Mouse (Mus musculus) splenic B cell, adult 2 months (primary cell): ENCODE measurements around the gene Pnp.
"Not testable (repeated sequence)": the region's sequence is repeated elsewhere in the genome, so short reads cannot be mapped to it uniquely, and the experiment has no call there.

ENCODE experiments used
- DNase-seq: peaks from one replicate; pipeline ENCODE4 v3.0.0-alpha.2; 2011; ENCODE audit warnings: low read depth, low spot score
- H3K27me3 ChIP-seq: 2 replicates; pipeline ENCODE4 v1.6.1; 2012; ENCODE audit warnings: mild to moderate bottlenecking, low read length, moderate library complexity, mixed read lengths; ENCODE audit not compliant: control insufficient read depth, poor library complexity, insufficient read depth, severe bottlenecking
- H3K36me3 ChIP-seq: 2 replicates; pipeline ENCODE4 v1.6.1; 2012; ENCODE audit warnings: mild to moderate bottlenecking, low read length, moderate library complexity, mixed read lengths; ENCODE audit not compliant: control insufficient read depth, poor library complexity, insufficient read depth, severe bottlenecking

Pnp gene

DNA sequence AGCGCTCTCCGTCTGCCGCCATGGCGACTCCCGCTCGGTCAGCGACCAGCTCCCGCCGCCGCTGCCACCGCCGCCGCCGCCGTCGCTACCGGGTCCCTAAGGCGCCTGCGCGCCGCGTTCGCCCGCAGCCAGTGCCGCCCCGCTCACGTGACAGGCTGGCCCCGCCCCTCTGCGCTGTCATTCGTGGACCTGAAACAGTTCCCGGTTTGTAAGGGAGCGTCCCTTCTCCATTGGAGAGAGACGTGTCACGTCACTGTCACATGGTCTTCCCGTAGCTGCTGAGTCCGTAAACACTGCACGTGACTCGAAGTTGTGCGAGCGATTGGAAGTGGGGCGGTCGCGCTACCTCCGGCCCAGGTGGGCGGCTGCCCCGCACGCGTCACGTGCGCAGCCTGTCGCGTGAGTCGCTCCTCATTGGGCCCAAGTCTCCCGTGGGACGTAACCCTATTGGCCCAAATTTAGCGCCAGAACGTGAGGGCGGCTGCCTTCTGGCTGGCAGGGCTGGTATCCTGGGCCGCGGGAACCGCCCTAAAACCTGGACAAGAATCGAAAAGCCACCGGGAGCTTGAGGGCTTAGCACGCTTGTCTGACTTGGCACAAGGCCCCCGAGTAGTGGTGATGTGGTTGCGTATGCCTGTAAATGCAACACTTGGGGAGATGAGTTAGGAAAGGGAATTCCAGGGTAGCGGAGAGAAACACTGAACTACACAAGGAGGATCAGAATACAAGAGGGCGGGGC lies at the start of gene Pnp, which contains the start of gene Pip4p1:
Gene Pnp (plus strand): TSS at position 329 of the 739 bp plus-strand sequence.
Gene Pip4p1 (minus strand): TSS at position 103 of the 739 bp plus-strand sequence.
- Histone ChIP-seq H3K27me3 (no peaks in the 10 kb centered on the region), H3K36me3 (peaks cover 15% of the 10 kb centered on the region)
- peak; percentile 100 for DNase-seq

- Histone ChIP-seq H3K27me3 (no peaks in the 10 kb centered on the region), H3K36me3 (no peaks in the 10 kb centered on the region)
- no peak for DNase-seq
Observed at GRCm38 (mm10) chr14:50891621-50892020, 39.3 kb upstream of the Pnp start.

GRCm38 (mm10) chr14:50892091-50892490 lies 38.8 kb upstream of the Pnp start:
- DNase-seq = no peak
- Histone ChIP-seq H3K27me3 (no peaks in the 10 kb centered on the region), H3K36me3 (no peaks in the 10 kb centered on the region)

GRCm38 (mm10) chr14:50892541-50893459 lies 38.1 kb upstream of the Pnp start:
- DNase-seq = no peak

GRCm38 (mm10) chr14:50895407-50895806 lies 35.5 kb upstream of the Pnp start:
- no peak for DNase-seq
- Histone ChIP-seq H3K27me3 (no peaks in the 10 kb centered on the region), H3K36me3 (no peaks in the 10 kb centered on the region)

More at GRCm38 (mm10) chr14:50892541-50893459, 38.1 kb upstream of the Pnp start:
- no peaks in the 10 kb centered on the region for H3K36me3 ChIP-seq
- no peaks in the 10 kb centered on the region for H3K27me3 ChIP-seq

DNA sequence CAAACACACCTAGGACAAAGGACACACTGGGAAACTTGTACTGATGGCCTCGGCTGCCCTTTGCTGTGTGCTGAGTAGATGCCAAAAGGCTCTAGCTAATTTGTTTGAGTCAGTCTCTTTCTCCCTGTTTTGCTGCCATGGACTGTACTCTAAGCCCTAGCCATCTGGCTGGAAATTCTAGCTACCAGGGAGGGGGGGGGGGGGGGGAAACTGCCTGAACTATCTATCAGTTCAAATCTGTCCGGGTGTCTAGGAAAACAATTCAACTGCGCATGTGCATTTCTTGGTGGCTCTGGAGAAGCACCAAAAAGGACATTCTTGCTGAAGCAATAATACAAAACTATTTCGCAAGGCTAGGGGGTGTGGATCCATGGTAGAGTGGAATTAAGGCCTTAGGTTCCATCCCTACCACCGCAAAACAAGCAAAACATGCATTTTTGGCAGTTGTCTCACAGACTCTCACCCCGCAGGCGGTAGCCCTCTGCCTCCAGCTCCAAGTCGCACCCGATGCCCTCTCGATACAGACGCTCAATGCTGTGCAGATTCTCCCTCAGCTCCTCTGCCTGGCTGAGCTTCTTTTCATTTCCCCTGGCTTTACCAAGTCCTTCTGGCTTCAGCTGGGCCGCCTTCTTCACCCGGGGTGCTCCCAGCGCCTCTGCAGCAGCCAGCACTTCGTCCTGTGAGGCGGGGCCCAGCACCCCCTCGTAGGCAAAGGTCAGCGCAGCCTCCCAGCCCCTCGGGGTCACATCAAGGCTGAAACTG lies 34.7 kb upstream of the Pnp start:
- no peak for DNase-seq
- H3K27me3 ChIP-seq = no peaks in the 10 kb centered on the region
- no peaks in the 10 kb centered on the region for H3K36me3 ChIP-seq

DNA sequence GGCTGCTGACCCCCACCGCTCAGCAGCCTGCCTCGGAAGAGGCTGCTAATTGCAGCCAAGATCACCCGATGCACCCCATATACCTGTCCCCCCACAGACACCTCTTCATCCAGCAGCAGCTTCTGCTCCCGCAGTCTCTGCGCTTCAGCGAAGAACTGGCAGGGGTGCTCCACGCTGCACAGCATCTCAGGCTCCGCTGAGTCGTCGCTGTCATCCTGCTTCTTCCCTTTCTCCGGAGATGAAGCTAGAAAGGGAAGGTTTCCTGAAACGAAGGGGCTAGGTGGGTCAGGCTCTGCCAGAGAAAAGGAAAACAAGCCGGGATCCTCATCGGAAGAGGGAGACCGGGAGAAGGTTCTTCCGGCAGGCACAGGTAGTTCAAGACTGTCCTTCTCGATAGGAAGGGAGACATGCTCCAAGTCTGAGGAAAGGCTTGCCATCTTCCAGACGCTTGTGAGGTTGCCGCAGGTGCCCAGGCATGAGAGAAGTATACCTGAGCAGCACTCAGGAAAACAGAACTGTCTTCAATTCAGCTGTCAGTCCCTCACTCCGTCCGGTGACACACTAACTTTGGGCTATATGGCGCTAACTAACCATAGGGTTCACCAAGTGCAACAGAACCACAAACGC lies 34.0 kb upstream of the Pnp start:
- no peaks in the 10 kb centered on the region for H3K27me3 ChIP-seq

DNA sequence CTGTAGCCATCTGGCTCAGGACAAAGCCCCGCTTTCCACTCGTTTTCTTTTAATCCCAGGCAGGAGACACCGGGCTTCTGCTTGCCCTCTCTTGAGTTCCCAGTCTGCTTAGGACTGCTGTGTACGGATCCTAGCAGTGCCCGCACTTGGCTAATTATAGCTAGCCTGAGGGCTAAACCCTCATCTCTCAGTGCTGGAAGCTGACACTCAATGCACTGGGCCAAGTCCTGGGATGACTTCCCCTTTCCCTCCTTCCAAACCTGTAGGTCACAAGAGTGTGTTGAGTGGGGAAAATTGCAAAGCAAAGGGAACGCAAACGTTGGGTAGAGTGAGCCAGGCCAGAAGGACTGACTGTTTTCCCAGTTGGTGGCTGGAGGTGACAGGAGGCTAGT lies 33.5 kb upstream of the Pnp start, which contains the start of gene Klhl33:
Gene Klhl33 (minus strand): TSS at position 134 of the 392 bp plus-strand sequence.
- no peaks in the 10 kb centered on the region for H3K36me3 ChIP-seq
- DNase-seq = no peak
- H3K27me3 ChIP-seq = no peaks in the 10 kb centered on the region

More for the DNA sequence above, 34.0 kb upstream of the Pnp start:
- no peaks in the 10 kb centered on the region for H3K36me3 ChIP-seq
- no peak for DNase-seq

DNA sequence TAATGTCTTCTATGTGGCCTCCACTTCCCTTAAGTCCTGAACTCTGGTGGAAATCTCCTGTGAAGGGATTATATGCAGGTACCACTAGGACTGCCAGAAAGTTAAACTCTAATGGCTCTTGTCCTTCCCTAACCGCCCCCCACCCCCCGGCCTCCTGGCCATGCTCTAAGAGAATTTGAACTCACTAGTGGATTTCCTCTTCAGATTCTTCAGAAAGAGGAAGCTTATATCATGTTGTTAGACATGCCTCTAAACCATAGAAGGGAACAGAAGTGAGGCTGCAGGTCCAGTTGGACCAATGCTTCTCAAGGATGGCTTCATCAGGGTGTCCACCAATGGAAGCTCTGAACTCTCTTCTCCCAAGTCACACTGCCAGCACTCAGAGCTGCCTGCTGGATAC lies 32.9 kb upstream of the Pnp start:
- not testable (repeated sequence) for H3K27me3 ChIP-seq, H3K36me3 ChIP-seq
- DNase-seq = peak; percentile 11

DNA sequence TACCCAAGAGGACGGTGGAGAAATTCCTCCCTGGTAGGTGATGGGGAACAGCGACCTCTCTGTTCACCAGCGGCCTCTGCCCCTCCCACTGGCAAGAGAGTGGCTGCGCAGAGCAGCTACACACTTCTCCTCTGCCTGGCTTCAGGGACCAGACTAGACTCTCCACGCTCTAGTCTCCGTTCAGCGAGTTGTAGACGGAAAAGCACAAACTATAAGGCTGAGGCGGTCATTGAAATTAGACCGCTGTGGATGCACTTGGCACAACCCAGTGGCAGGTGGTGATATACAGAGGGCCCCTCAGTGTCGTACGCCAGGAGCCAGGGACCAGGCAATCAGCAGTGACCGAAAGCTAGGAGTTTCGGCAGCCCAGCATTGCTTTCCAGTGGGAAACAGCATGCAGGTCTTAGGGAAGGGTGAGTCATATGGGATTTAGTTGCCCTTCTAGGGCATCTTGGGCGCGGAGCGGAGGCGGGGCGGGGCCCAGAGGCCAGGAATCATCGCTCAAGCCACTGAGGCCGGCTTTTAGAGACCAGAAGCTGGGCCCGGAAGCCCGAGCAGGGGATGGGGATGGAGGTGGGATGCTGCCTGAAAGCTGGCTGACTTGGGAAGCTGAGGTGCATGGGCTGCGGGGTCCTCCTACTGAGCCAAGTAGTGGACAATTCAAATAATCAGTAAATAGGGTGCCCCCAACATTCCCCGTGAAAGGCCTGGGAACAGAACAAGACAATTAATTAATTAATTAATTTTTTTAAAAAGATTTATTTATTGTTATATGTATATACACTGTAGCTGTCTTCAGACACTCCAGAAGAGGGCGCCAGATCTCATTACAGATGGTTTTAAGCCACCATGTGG lies 26.7 kb upstream of the Pnp start:
- Histone ChIP-seq H3K27me3 (no peaks in the 10 kb centered on the region), H3K36me3 (no peaks in the 10 kb centered on the region)
- DNase-seq = peak; percentile 42

DNA sequence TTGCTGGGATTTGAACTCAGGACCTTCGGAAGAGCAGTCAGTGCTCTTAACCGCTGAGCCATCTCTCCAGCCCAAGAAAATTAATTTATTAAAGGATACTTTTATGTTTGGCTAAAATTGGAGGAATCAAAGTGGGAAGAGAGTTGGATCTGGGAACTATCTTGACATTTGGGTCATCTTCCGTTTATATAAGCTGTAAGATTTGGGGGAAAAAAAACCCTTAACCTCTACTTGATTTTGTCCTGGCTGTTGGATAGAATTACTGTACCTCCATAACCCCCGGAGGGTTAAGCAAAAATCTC lies 26.1 kb upstream of the Pnp start:
- no peak for DNase-seq
- no peaks in the 10 kb centered on the region for H3K27me3 ChIP-seq
- no peaks in the 10 kb centered on the region for H3K36me3 ChIP-seq

GRCm38 (mm10) chr14:50905327-50905726 lies 25.6 kb upstream of the Pnp start:
- H3K36me3 ChIP-seq, DNase-seq, H3K27me3 ChIP-seq: not testable (repeated sequence)

- no peak for DNase-seq
- Histone ChIP-seq H3K36me3 (peaks cover 1% of the 10 kb centered on the region; the same call in 1 of the 2 replicates), H3K27me3 (no peaks in the 10 kb centered on the region)
Observed at GRCm38 (mm10) chr14:50908126-50908525, 22.8 kb upstream of the Pnp start.
